Mouse (Mus musculus) stomach, postnatal 0 days (tissue): Measurements from ENCODE around the gene Rgs8. TPM values are rescaled to one million over a fixed set of nuclear protein-coding genes. Genes with fewer than 3 reads are reported as not detected.

Source experiments
- ATAC-seq: fragments of 200-750 bp; cut with Nextera tagmentation; 2 replicates; pipeline ENCODE4 v1.8.0; 2017; ENCODE audit not compliant: low FRiP score, low TSS enrichment
- DNase-seq: peaks from one replicate; pipeline ENCODE4 v3.0.0-alpha.2; 2016; ENCODE audit warnings: low spot score
- H3K27ac ChIP-seq: fragments of 300-500 bp; sonication (generic); replicated peaks from 2 replicates; pipeline ENCODE4 v1.5.1; 2014; ENCODE audit warnings: mild to moderate bottlenecking, control low read depth
- H3K27me3 ChIP-seq: fragments of 300-500 bp; sonication (generic); 2 replicates; pipeline ENCODE4 v1.6.1; 2014; ENCODE audit warnings: low read length; ENCODE audit not compliant: control insufficient read depth, insufficient read depth
- H3K36me3 ChIP-seq: fragments of 300-500 bp; sonication (generic); 2 replicates; pipeline ENCODE4 v1.6.1; 2014; ENCODE audit warnings: low read length, mixed read lengths; ENCODE audit not compliant: control insufficient read depth, insufficient read depth
- H3K4me1 ChIP-seq: fragments of 300-500 bp; sonication (generic); replicated peaks from 2 replicates; pipeline ENCODE4 v1.6.1; 2014; ENCODE audit warnings: antibody characterized with exemption; ENCODE audit not compliant: control insufficient read depth, insufficient read depth
- H3K4me2 ChIP-seq: fragments of 300-500 bp; sonication (generic); replicated peaks from 2 replicates; pipeline ENCODE4 v1.6.1; 2014; ENCODE audit warnings: low read depth, mild to moderate bottlenecking, control low read depth, moderate library complexity
- H3K4me3 ChIP-seq: fragments of 300-500 bp; sonication (generic); 2 replicates; pipeline ENCODE4 v1.5.1; 2014; ENCODE audit warnings: low read depth, low read length, control low read depth
- H3K9ac ChIP-seq: fragments of 300-500 bp; sonication (generic); 2 replicates; pipeline ENCODE4 v1.6.1; 2014; ENCODE audit warnings: mild to moderate bottlenecking, low read length, control low read depth, mixed read lengths
- H3K9me3 ChIP-seq: fragments of 300-500 bp; sonication (generic); 2 replicates; pipeline ENCODE4 v1.6.1; 2016; ENCODE audit warnings: low read length; ENCODE audit not compliant: control insufficient read depth
- CTCF ChIP-seq: IDR thresholded peaks from 2 replicates; pipeline ENCODE4 v1.5.1; 2016; ENCODE audit warnings: antibody characterized with exemption, low read depth, mild to moderate bottlenecking, moderate library complexity
- EP300 ChIP-seq: optimal IDR thresholded peaks from 2 replicates; pipeline ENCODE3; 2016; ENCODE audit warnings: antibody characterized with exemption
- WGBS: fragments of 180-500 bp; shearing (Covaris S2); extraction: QIAGEN DNeasy Blood & Tissue Kit; methylation state at CpG from one replicate; pipeline ENCODE4 v1.1.7; 2014; 5-methylcytosine and 5-hydroxymethylcytosine counted together
- polyA plus RNA-seq: library from polyadenylated mRNA; unstranded; fragments of >200 nt; fragmentation: Nextera tagmentation; extraction: Ambion mirVana; gene quantifications from 2 replicates; pipeline ENCODE4 v1.2.1, GENCODE M21; 2015

Rgs8 gene
- polyA plus RNA-seq, 1 experiment from 2014 or later, result 0.16 TPM

DNA sequence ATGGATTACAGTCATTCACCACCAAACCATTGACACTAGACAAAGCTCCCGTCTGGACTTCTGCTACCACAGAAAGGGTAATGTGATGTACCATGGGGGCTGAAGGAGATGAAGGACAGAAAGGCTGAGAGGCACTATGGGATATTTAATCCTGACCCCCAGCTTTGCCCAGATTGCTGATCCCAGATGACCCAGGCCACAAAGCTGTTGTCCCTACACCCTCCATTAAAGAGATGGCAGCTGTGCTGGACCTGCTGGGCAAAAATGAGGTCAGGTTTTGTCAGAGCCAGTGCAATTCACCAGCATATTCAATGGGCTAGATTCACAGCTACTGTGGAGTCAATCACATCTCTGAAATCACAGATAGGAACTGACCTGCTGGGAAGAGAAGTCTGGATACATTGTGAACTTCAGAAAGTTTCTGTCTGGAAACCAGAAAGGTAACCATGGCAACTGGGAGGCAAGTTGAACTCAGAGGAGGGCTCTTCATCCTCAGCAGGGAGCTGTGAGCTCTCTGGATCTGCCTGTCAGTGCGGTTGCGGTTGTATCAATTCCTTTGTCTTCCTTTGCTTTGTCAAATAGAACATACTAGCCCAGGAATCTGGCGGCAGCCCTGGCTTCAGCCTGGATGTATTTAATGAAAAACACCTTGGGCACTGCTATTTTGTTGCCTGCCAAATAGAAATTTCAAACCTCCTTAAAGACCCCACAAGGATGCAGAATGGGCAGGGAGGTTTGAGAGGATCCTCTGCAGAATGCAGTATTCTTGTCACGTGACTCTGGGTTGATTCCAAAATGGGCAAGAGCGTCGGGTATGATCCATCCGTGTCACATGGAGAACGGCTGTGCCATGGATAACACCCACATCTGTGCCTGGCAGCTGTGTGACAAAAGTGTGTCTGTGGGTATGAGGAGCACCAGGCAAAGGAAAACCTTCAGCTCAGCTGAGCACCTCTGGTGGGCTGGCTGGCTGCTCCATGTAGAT, 84.6 kb downstream of the Rgs8 start:
- ATAC-seq, result no peak
- no peaks in the 10 kb centered on the region for H3K9me3 ChIP-seq
- no peaks in the 10 kb centered on the region for H3K36me3 ChIP-seq
- WGBS, result 62% methylated on average over 9 of the region's 9 CpGs
- H3K27me3 ChIP-seq, result peaks cover 3% of the 10 kb centered on the region; the same call in 1 of the 2 replicates
- H3K4me1 ChIP-seq, result peaks cover 3% of the 10 kb centered on the region; the same call in 1 of the 2 replicates
- H3K9ac ChIP-seq, result no peak overlapping the region
- no peak overlapping the region for H3K4me2 ChIP-seq
- no peak overlapping the region for H3K27ac ChIP-seq
- DNase-seq, result no peak
- no peak overlapping the region for H3K4me3 ChIP-seq
- TF ChIP-seq CTCF (no peak), EP300 (no peak)

DNA sequence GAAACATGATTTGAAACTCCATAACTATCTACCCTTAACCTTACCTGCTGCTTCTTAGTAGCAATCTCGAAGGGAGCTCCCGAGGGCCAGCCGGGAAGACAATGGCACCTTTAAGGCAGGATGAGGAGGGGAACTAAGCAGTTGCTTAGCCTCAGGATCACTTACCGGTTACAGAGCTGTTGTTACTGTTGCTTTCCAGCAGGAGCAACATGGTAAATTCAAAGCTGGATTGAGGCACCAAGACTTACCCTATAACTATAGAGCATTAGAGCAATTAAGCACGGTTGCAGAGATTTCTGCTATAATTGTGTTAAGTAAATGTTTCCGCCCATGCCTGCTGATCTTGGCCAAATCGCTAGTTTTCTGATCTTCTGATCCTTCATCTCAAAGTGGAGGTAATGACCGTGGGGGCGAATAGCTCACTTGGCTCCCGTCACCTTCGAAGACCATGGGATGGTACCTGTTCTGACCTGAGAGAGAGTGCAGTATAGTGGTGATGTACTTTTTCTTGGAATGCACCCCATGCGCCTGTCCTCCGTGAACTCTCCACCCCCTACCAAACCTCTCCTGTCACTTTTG, 86.7 kb downstream of the Rgs8 start:
- Histone ChIP-seq H3K4me2 (peak overlapping the region; percentile 54), H3K36me3 (no peaks in the 10 kb centered on the region), H3K27ac (no peak overlapping the region), H3K4me3 (peak overlapping the region; percentile 39), H3K9ac (no peak overlapping the region), H3K4me1 (peaks cover 2% of the 10 kb centered on the region; the same call in 1 of the 2 replicates), H3K9me3 (no peaks in the 10 kb centered on the region), H3K27me3 (peaks cover 3% of the 10 kb centered on the region; the same call in 1 of the 2 replicates)
- no peak for DNase-seq
- WGBS, result 22% methylated on average over 13 of the region's 13 CpGs
- TF ChIP-seq EP300 (no peak), CTCF (no peak)
- ATAC-seq, result no peak

DNA sequence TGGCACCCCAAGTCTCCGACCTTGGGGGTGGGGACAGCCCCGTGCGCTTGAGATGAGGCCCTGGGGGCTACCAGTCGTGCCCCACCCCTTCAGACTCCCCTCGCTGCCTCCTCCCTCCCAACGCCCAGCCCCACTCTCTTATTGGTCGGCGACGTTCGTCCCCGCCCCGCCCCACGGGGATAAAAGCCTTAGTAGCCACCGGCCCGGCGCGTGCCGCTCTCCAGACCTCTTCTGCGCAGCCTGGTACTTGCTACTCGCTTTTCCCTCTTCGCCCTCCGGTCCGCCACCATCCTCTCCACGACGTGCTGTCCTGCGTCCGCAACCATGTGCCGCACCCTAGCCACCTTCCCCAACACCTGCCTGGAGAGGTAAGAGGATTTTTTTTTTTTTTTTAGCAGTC, 87.3 kb downstream of the Rgs8 start, which contains the start of gene Rgs16:
Rgs16 (plus strand) TSS at position 205 of the 400 bp plus-strand sequence.
- TF ChIP-seq CTCF, result no peak
- no peak for TF ChIP-seq EP300
- Histone ChIP-seq H3K27ac (no peak within 1 kb of the TSS), H3K4me2 (peak within 1 kb of the TSS; percentile 54), H3K36me3 (no peaks in the 10 kb centered on the region), H3K4me3 (peak within 1 kb of the TSS; percentile 39), H3K27me3 (peaks cover 3% of the 10 kb centered on the region; the same call in 1 of the 2 replicates), H3K9me3 (no peaks in the 10 kb centered on the region), H3K9ac (peak within 1 kb of the TSS; percentile 55), H3K4me1 (peaks cover 2% of the 10 kb centered on the region; the same call in 1 of the 2 replicates)
- 2% methylated on average over 25 of the region's 28 CpGs for WGBS
- peak; percentile 62 for ATAC-seq
- peak; percentile 69 for DNase-seq

DNA sequence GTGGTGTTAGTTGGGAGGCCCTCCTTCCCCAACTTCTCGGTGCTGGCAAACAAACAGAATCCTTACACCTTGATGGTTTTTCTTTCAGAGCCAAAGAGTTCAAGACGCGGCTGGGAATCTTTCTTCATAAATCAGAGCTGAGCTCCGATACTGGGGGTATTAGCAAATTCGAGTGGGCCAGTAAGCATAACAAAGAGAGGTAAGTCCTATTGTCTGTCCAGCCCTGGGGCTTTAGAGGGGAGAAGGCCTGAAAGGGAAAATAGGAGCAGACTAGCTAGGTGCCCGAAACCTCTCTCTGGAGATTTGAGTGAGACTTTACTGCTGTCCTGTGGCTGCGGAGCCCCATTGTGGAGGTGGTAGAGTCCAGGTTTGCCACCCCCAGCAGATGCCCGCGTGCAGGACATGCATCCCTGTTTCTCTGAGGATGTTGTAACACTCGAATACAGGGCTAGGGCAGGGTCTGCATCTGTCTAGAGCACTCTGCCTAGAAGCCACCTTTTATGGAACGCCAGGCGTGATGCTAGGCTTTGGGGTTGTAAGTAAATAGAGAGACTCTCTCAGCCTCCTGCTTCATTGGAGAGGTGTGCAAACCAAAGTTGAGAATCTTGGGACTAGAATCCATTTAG, 88.1 kb downstream of the Rgs8 start:
- H3K27me3 ChIP-seq, result peaks cover 3% of the 10 kb centered on the region; the same call in 1 of the 2 replicates
- H3K4me1 ChIP-seq, result peaks cover 2% of the 10 kb centered on the region; the same call in 1 of the 2 replicates
- H3K36me3 ChIP-seq, result no peaks in the 10 kb centered on the region
- no peak overlapping the region for H3K27ac ChIP-seq
- TF ChIP-seq EP300 (no peak), CTCF (no peak)
- H3K9ac ChIP-seq, result peak overlapping the region; percentile 19; the same call in 1 of the 2 replicates
- ATAC-seq, result no peak
- H3K4me3 ChIP-seq, result peak overlapping the region; percentile 39
- no peak for DNase-seq
- peak overlapping the region; percentile 54 for H3K4me2 ChIP-seq
- WGBS, result 46% methylated on average over 12 of the region's 12 CpGs
- no peaks in the 10 kb centered on the region for H3K9me3 ChIP-seq

DNA sequence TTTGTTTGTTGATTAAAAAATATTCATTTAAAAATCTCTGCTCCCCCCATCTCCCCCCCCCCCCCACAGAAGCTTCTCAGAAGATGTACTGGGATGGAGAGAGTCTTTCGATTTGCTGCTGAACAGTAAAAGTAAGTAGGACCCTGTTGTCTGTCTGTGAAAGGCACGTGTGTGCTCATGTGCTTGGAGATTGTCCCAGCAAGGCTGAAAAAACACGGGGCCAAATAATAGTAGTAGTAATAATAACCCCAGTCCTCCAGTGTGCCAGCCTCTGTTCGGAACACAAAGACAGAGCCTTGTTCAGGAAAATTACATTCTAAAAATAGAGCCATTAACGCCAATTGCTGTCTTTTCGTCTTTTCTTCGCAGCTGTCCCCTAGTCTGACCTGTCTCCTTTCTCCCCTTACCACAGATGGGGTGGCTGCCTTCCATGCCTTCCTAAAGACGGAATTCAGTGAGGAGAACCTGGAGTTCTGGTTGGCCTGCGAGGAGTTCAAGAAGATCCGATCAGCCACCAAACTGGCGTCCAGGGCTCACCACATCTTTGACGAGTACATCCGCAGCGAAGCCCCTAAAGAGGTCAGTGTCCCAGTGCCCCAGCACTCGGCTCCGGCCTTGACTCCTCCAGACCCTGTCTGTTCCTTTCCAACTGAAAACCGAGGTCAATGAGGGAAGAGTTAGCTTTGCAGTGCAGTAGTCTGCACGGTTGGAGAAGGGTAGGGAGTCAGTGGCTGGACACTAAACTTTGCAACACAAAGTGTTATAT, 88.9 kb downstream of the Rgs8 start:
- 68% methylated on average over 18 of the region's 18 CpGs for WGBS
- H3K4me3 ChIP-seq, result no peak overlapping the region
- 0 out of 2 replicates have a peak overlapping the region, but pooled peaks have one; percentile 2 for H3K4me2 ChIP-seq
- H3K36me3 ChIP-seq, result no peaks in the 10 kb centered on the region
- H3K9ac ChIP-seq, result no peak overlapping the region
- TF ChIP-seq EP300, result no peak
- no peak for TF ChIP-seq CTCF
- no peaks in the 10 kb centered on the region for H3K9me3 ChIP-seq
- ATAC-seq (no peak), DNase-seq (no peak)
- H3K4me1 ChIP-seq, result peaks cover 2% of the 10 kb centered on the region; the same call in 1 of the 2 replicates
- no peak overlapping the region for H3K27ac ChIP-seq
- peaks cover 3% of the 10 kb centered on the region; the same call in 1 of the 2 replicates for H3K27me3 ChIP-seq
